Mouse (Mus musculus) neutrophil, adult 5-6 weeks (primary cell): ENCODE results near the gene Them7. TPM values are rescaled to one million over a fixed set of nuclear protein-coding genes. Genes with fewer than 3 reads are reported as not detected.

Experiments
- ATAC-seq: fragments of 151-379, 151-347 bp; 2 replicates; pipeline ENCODE4 v1.8.0; 2017; ENCODE audit warnings: mild to moderate bottlenecking, moderate TSS enrichment; ENCODE audit not compliant: insufficient number of reproducible peaks, poor library complexity, low FRiP score, severe bottlenecking; ENCODE audit errors: extremely low read depth
- total RNA-seq: library from RNA; stranded (forward); fragments of 200-1000 nt; gene quantifications from 2 replicates; pipeline ENCODE4 v1.2.3, GENCODE M21; 2017

The Them7 gene
- total RNA-seq, 1 experiment from 2014 or later = not detected

- ATAC-seq = no peak
These were observed 132.7 kb downstream of the Them7 start for GRCm38 (mm10) chr2:105356791-105357190.

- ATAC-seq = no peak
These were observed 133.9 kb downstream of the Them7 start for GRCm38 (mm10) chr2:105358040-105358439.

GRCm38 (mm10) chr2:105367623-105368022 lies 143.5 kb downstream of the Them7 start:
- no peak for ATAC-seq

GRCm38 (mm10) chr2:105370240-105370639 lies 146.1 kb downstream of the Them7 start:
- no peak for ATAC-seq

GRCm38 (mm10) chr2:105370698-105371097 lies 146.6 kb downstream of the Them7 start:
- ATAC-seq = no peak

GRCm38 (mm10) chr2:105372156-105372555 lies 148.0 kb downstream of the Them7 start:
- ATAC-seq = no peak

- ATAC-seq = no peak
These were observed 148.6 kb downstream of the Them7 start for GRCm38 (mm10) chr2:105372727-105373126.

- ATAC-seq = no peak
These were observed 149.5 kb downstream of the Them7 start for GRCm38 (mm10) chr2:105373658-105374057.

- ATAC-seq = no peak
These were observed 151.1 kb downstream of the Them7 start for GRCm38 (mm10) chr2:105375261-105375660.

GRCm38 (mm10) chr2:105375705-105376104 lies 151.6 kb downstream of the Them7 start:
- ATAC-seq = no peak

GRCm38 (mm10) chr2:105379682-105380081 lies 155.6 kb downstream of the Them7 start:
- no peak for ATAC-seq

GRCm38 (mm10) chr2:105380757-105381319 lies 156.7 kb downstream of the Them7 start:
- ATAC-seq = no peak

- no peak for ATAC-seq
These were observed 158.9 kb downstream of the Them7 start for GRCm38 (mm10) chr2:105383063-105383462.

- ATAC-seq = no peak
These were observed 160.9 kb downstream of the Them7 start for GRCm38 (mm10) chr2:105384998-105385397.

- no peak for ATAC-seq
These were observed 162.3 kb downstream of the Them7 start for GRCm38 (mm10) chr2:105386418-105386817.

GRCm38 (mm10) chr2:105389007-105389890 lies 165.1 kb downstream of the Them7 start:
- ATAC-seq = no peak

GRCm38 (mm10) chr2:105390653-105391413 lies 166.7 kb downstream of the Them7 start:
- no peak for ATAC-seq

- no peak for ATAC-seq
These were observed 167.3 kb downstream of the Them7 start for GRCm38 (mm10) chr2:105391414-105391784.

- no peak for ATAC-seq
These were observed 168.4 kb downstream of the Them7 start for GRCm38 (mm10) chr2:105392514-105392913.

GRCm38 (mm10) chr2:105394375-105394774 lies 170.3 kb downstream of the Them7 start:
- ATAC-seq = no peak
